Mouse (Mus musculus): Measurements from ENCODE around the gene Ecm1. TPM values are rescaled to one million over a fixed set of nuclear protein-coding genes. Genes with fewer than 3 reads are reported as not detected.

The Ecm1 gene
- total and polyA plus RNA-seq, 3 experiments: 54.4 to 200 (median 61.9) TPM

GRCm38 (mm10) chr3:95732297-95732696 lies 7.1 kb downstream of the Ecm1 start:
- 84% methylated on average over 9 of the region's 9 CpGs for WGBS
- H3K4me3 ChIP-seq: no peak overlapping the region
- TF ChIP-seq CTCF (IDR thresholded peaks at IDR 0.05): no peak
- no peak for TF ChIP-seq EP300 (IDR thresholded peaks at IDR 0.05; ENCODE audit: insufficient read depth, low read depth, low read length)
- TF ChIP-seq POLR2A (IDR thresholded peaks at IDR 0.05; ENCODE audit: insufficient read depth, low read depth, low read length): no peak
- no peak for DNase-seq
- no peaks in the 10 kb centered on the region for H3K79me2 ChIP-seq (replicated peaks; ENCODE audit: control insufficient read depth, insufficient read depth, low read length)
- peaks cover 8% of the 10 kb centered on the region for H3K4me1 ChIP-seq (ENCODE audit: control insufficient read depth, insufficient read depth, low read length)
- H3K27me3 ChIP-seq (ENCODE audit: control insufficient read depth, insufficient read depth, low read length): no peaks in the 10 kb centered on the region
- intact Hi-C loops (cut with DNase I): loop anchor here (5.0 kb wide), 1 partner anchor 45 kb away; the partner anchor contains the start of gene Adamtsl4
- H3K9ac ChIP-seq (ENCODE audit: low read depth, low read length): no peak overlapping the region
- H3K36me3 ChIP-seq (ENCODE audit: control insufficient read depth, insufficient read depth, low read length): no peaks in the 10 kb centered on the region
- peak overlapping the region; percentile 26; the same call in 1 of the 2 replicates for H3K27ac ChIP-seq

GRCm38 (mm10) chr3:95731802-95732201 lies 7.6 kb downstream of the Ecm1 start:
- DNase-seq: no peak
- Histone ChIP-seq H3K36me3 (ENCODE audit: control insufficient read depth, insufficient read depth, low read length) (no peaks in the 10 kb centered on the region), H3K27me3 (ENCODE audit: control insufficient read depth, insufficient read depth, low read length) (no peaks in the 10 kb centered on the region), H3K4me3 (no peak overlapping the region), H3K4me1 (ENCODE audit: control insufficient read depth, insufficient read depth, low read length) (peaks cover 8% of the 10 kb centered on the region), H3K9ac (ENCODE audit: low read depth, low read length) (no peak overlapping the region), H3K79me2 (replicated peaks; ENCODE audit: control insufficient read depth, insufficient read depth, low read length) (no peaks in the 10 kb centered on the region), H3K27ac (no peak overlapping the region)
- peak; percentile 49 for TF ChIP-seq CTCF (IDR thresholded peaks at IDR 0.05)
- TF ChIP-seq EP300 (IDR thresholded peaks at IDR 0.05; ENCODE audit: insufficient read depth, low read depth, low read length): no peak
- TF ChIP-seq POLR2A (IDR thresholded peaks at IDR 0.05; ENCODE audit: insufficient read depth, low read depth, low read length): no peak
- intact Hi-C loops (cut with DNase I): loop anchor here (5.0 kb wide), 1 partner anchor 45 kb away; the partner anchor contains the start of gene Adamtsl4
- WGBS: 88% methylated on average over 4 of the region's 4 CpGs

- Histone ChIP-seq H3K79me2 (replicated peaks; ENCODE audit: control insufficient read depth, insufficient read depth, low read length) (no peaks in the 10 kb centered on the region), H3K4me3 (no peak overlapping the region), H3K9ac (ENCODE audit: low read depth, low read length) (no peak overlapping the region), H3K36me3 (ENCODE audit: control insufficient read depth, insufficient read depth, low read length) (no peaks in the 10 kb centered on the region), H3K4me1 (ENCODE audit: control insufficient read depth, insufficient read depth, low read length) (peaks cover 8% of the 10 kb centered on the region), H3K27ac (no peak overlapping the region), H3K27me3 (ENCODE audit: control insufficient read depth, insufficient read depth, low read length) (no peaks in the 10 kb centered on the region)
- 94% methylated on average over 7 of the region's 7 CpGs for WGBS
- intact Hi-C loops (cut with DNase I): loop anchor here (5.0 kb wide), 1 partner anchor 43 kb away; the partner anchor contains the start of gene Adamtsl4
- no peak for DNase-seq
- TF ChIP-seq POLR2A (IDR thresholded peaks at IDR 0.05; ENCODE audit: insufficient read depth, low read depth, low read length): no peak
- TF ChIP-seq CTCF (IDR thresholded peaks at IDR 0.05): no peak
- no peak for TF ChIP-seq EP300 (IDR thresholded peaks at IDR 0.05; ENCODE audit: insufficient read depth, low read depth, low read length)
Observed at GRCm38 (mm10) chr3:95730431-95730830, 8.9 kb downstream of the Ecm1 start.

GRCm38 (mm10) chr3:95728906-95729305 lies 10.5 kb downstream of the Ecm1 start:
- no peaks in the 10 kb centered on the region for H3K79me2 ChIP-seq (replicated peaks; ENCODE audit: control insufficient read depth, insufficient read depth, low read length)
- H3K36me3 ChIP-seq (ENCODE audit: control insufficient read depth, insufficient read depth, low read length): no peaks in the 10 kb centered on the region
- DNase-seq: no peak
- H3K27me3 ChIP-seq (ENCODE audit: control insufficient read depth, insufficient read depth, low read length): no peaks in the 10 kb centered on the region
- intact Hi-C loops (cut with DNase I): no loop called here
- no peak overlapping the region for H3K9ac ChIP-seq (ENCODE audit: low read depth, low read length)
- TF ChIP-seq CTCF (IDR thresholded peaks at IDR 0.05): no peak
- no peak for TF ChIP-seq EP300 (IDR thresholded peaks at IDR 0.05; ENCODE audit: insufficient read depth, low read depth, low read length)
- no peak for TF ChIP-seq POLR2A (IDR thresholded peaks at IDR 0.05; ENCODE audit: insufficient read depth, low read depth, low read length)
- H3K27ac ChIP-seq: no peak overlapping the region; the same call in 1 of the 2 replicates
- 62% methylated on average over 2 of the region's 2 CpGs for WGBS
- peaks cover 8% of the 10 kb centered on the region for H3K4me1 ChIP-seq (ENCODE audit: control insufficient read depth, insufficient read depth, low read length)
- no peak overlapping the region for H3K4me3 ChIP-seq

GRCm38 (mm10) chr3:95726696-95727358 lies 12.5 kb downstream of the Ecm1 start:
- Histone ChIP-seq H3K79me2 (replicated peaks; ENCODE audit: control insufficient read depth, insufficient read depth, low read length) (no peaks in the 10 kb centered on the region), H3K27me3 (ENCODE audit: control insufficient read depth, insufficient read depth, low read length) (no peaks in the 10 kb centered on the region), H3K4me1 (ENCODE audit: control insufficient read depth, insufficient read depth, low read length) (no peaks in the 10 kb centered on the region), H3K27ac (no peak overlapping the region), H3K36me3 (ENCODE audit: control insufficient read depth, insufficient read depth, low read length) (no peaks in the 10 kb centered on the region), H3K9ac (ENCODE audit: low read depth, low read length) (no peak overlapping the region), H3K4me3 (no peak overlapping the region)
- no peak for TF ChIP-seq CTCF (IDR thresholded peaks at IDR 0.05)
- no peak for TF ChIP-seq EP300 (IDR thresholded peaks at IDR 0.05; ENCODE audit: insufficient read depth, low read depth, low read length)
- no peak for TF ChIP-seq POLR2A (IDR thresholded peaks at IDR 0.05; ENCODE audit: insufficient read depth, low read depth, low read length)
- intact Hi-C loops (cut with DNase I): no loop called here
- 57% methylated on average over 7 of the region's 7 CpGs for WGBS
- no peak for DNase-seq

GRCm38 (mm10) chr3:95725863-95726262 lies 13.5 kb downstream of the Ecm1 start:
- DNase-seq: no peak
- Histone ChIP-seq H3K36me3 (ENCODE audit: control insufficient read depth, insufficient read depth, low read length) (no peaks in the 10 kb centered on the region), H3K27ac (no peak overlapping the region), H3K4me1 (ENCODE audit: control insufficient read depth, insufficient read depth, low read length) (no peaks in the 10 kb centered on the region), H3K27me3 (ENCODE audit: control insufficient read depth, insufficient read depth, low read length) (no peaks in the 10 kb centered on the region), H3K4me3 (no peak overlapping the region), H3K9ac (ENCODE audit: low read depth, low read length) (no peak overlapping the region), H3K79me2 (replicated peaks; ENCODE audit: control insufficient read depth, insufficient read depth, low read length) (no peaks in the 10 kb centered on the region)
- 82% methylated on average over 7 of the region's 7 CpGs for WGBS
- TF ChIP-seq POLR2A (IDR thresholded peaks at IDR 0.05; ENCODE audit: insufficient read depth, low read depth, low read length): no peak
- no peak for TF ChIP-seq CTCF (IDR thresholded peaks at IDR 0.05)
- TF ChIP-seq EP300 (IDR thresholded peaks at IDR 0.05; ENCODE audit: insufficient read depth, low read depth, low read length): no peak
- intact Hi-C loops (cut with DNase I): no loop called here

Measured in heart, adult 2 months (tissue).